Mouse (Mus musculus) midbrain, embryonic 15.5 days (tissue): ENCODE data around the gene Mpzl1. TPM values are rescaled to one million over a fixed set of nuclear protein-coding genes. Genes with fewer than 3 reads are reported as not detected.

Source experiments
- ATAC-seq: fragments of 200-750 bp; cut with Nextera tagmentation; replicated peaks from 2 replicates; pipeline ENCODE4 v1.8.0; 2017; ENCODE audit warnings: moderate TSS enrichment
- H3K27ac ChIP-seq: fragments of 300-500 bp; sonication (generic); 2 replicates; pipeline ENCODE4 v1.5.1; 2015; ENCODE audit warnings: mild to moderate bottlenecking, inconsistent platforms
- H3K27me3 ChIP-seq: fragments of 300-500 bp; sonication (generic); replicated peaks from 2 replicates; pipeline ENCODE4 v1.6.1; 2015; ENCODE audit warnings: inconsistent platforms
- H3K36me3 ChIP-seq: fragments of 300-500 bp; sonication (generic); replicated peaks from 2 replicates; pipeline ENCODE4 v1.6.1; 2015; ENCODE audit warnings: inconsistent platforms
- H3K4me1 ChIP-seq: fragments of 300-500 bp; sonication (generic); 2 replicates; pipeline ENCODE4 v1.6.1; 2015; ENCODE audit warnings: inconsistent platforms
- H3K4me2 ChIP-seq: fragments of 300-500 bp; sonication (generic); 2 replicates; pipeline ENCODE4 v1.6.1; 2015; ENCODE audit warnings: inconsistent platforms, mild to moderate bottlenecking, moderate library complexity
- H3K4me3 ChIP-seq: fragments of 300-500 bp; sonication (generic); 2 replicates; pipeline ENCODE4 v1.5.1; 2015; ENCODE audit warnings: mild to moderate bottlenecking, inconsistent platforms
- H3K9ac ChIP-seq: fragments of 300-500 bp; sonication (generic); 2 replicates; pipeline ENCODE4 v1.6.1; 2015; ENCODE audit warnings: mild to moderate bottlenecking, inconsistent platforms
- H3K9me3 ChIP-seq: fragments of 300-500 bp; sonication (generic); 2 replicates; pipeline ENCODE4 v1.6.1; 2016; ENCODE audit warnings: inconsistent platforms
- WGBS: fragments of 180-500 bp; shearing (Covaris S2); methylation state at CpG from one replicate; pipeline ENCODE4 v1.1.7; 2015; ENCODE audit warnings: mixed read lengths; 5-methylcytosine and 5-hydroxymethylcytosine counted together
- polyA plus RNA-seq: library from polyadenylated mRNA; unstranded; fragments of >200 nt; fragmentation: Nextera tagmentation; extraction: Ambion mirVana; gene quantifications from 2 replicates; pipeline ENCODE4 v1.2.1, GENCODE M21; 2015

Mpzl1 gene
- polyA plus RNA-seq, 1 experiment from 2014 or later = 156 TPM

DNA sequence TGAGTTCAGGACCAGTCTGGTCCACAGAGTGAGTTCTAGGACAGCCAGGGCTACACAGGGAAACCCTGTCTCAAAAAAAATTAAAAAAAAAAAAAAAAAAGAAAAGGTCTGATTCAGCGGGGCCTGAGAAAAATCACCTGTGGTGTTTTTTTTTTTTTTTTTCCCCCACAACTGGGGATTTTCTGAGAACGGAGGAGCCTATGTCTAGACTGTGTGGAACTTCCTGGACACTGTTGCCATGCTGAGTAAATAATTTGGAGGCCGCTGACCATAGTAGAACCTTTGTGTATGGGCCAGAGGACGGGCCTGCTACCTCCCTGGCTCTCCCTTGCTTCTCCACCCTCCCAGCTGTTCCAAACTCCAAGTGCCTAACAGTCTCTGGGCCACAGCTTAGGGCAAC lies 34.6 kb upstream of the Mpzl1 start:
- 78% methylated on average over 4 of the region's 4 CpGs for WGBS
- Histone ChIP-seq H3K36me3 (no peaks in the 10 kb centered on the region), H3K9ac (no peak overlapping the region), H3K4me1 (no peaks in the 10 kb centered on the region), H3K9me3 (no peaks in the 10 kb centered on the region), H3K4me3 (no peak overlapping the region), H3K27ac (no peak overlapping the region), H3K27me3 (no peaks in the 10 kb centered on the region), H3K4me2 (no peak overlapping the region)
- ATAC-seq = no peak

- H3K4me3 ChIP-seq = no peak overlapping the region
- no peak overlapping the region for H3K9ac ChIP-seq
- WGBS = 66% methylated on average over 13 of the region's 13 CpGs
- H3K27me3 ChIP-seq = no peaks in the 10 kb centered on the region
- H3K9me3 ChIP-seq = no peaks in the 10 kb centered on the region
- no peak overlapping the region for H3K27ac ChIP-seq
- peaks cover 12% of the 10 kb centered on the region; the same call in 1 of the 2 replicates for H3K4me1 ChIP-seq
- no peak for ATAC-seq
- H3K36me3 ChIP-seq = no peaks in the 10 kb centered on the region
- no peak overlapping the region for H3K4me2 ChIP-seq
These were observed 33.0 kb upstream of the Mpzl1 start for GRCm38 (mm10) chr1:165667380-165667779.

GRCm38 (mm10) chr1:165666944-165667343 lies 32.6 kb upstream of the Mpzl1 start:
- 94% methylated on average over 6 of the region's 6 CpGs for WGBS
- H3K4me3 ChIP-seq = no peak overlapping the region
- ATAC-seq = no peak
- H3K27ac ChIP-seq = no peak overlapping the region
- no peaks in the 10 kb centered on the region for H3K27me3 ChIP-seq
- peaks cover 13% of the 10 kb centered on the region; the same call in 1 of the 2 replicates for H3K4me1 ChIP-seq
- H3K4me2 ChIP-seq = no peak overlapping the region
- H3K9ac ChIP-seq = no peak overlapping the region
- no peaks in the 10 kb centered on the region for H3K9me3 ChIP-seq
- H3K36me3 ChIP-seq = no peaks in the 10 kb centered on the region

DNA sequence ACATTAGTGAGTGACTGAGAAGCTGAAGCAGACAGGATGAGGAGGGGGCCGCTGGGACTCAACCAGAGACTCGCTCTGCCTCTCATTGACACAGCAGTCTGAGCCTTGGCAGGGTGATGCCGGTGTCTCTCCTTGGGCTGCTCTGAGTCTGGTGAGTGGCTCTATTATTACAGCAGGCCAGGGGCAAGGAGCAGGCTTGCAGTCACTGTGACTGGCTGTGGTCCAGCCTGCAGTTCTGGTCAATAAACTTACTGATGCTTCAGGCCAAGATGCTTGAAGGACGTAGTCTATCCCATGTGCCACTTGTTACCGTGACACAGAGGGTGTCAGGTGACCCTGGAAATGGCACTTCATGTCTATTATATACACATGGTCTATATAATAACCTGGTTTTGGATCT lies 31.4 kb upstream of the Mpzl1 start:
- Histone ChIP-seq H3K36me3 (no peaks in the 10 kb centered on the region), H3K4me1 (peaks cover 13% of the 10 kb centered on the region; the same call in 1 of the 2 replicates), H3K27ac (no peak overlapping the region), H3K27me3 (no peaks in the 10 kb centered on the region), H3K9me3 (no peaks in the 10 kb centered on the region), H3K9ac (no peak overlapping the region), H3K4me2 (no peak overlapping the region), H3K4me3 (no peak overlapping the region)
- 77% methylated on average over 5 of the region's 5 CpGs for WGBS
- no peak for ATAC-seq

DNA sequence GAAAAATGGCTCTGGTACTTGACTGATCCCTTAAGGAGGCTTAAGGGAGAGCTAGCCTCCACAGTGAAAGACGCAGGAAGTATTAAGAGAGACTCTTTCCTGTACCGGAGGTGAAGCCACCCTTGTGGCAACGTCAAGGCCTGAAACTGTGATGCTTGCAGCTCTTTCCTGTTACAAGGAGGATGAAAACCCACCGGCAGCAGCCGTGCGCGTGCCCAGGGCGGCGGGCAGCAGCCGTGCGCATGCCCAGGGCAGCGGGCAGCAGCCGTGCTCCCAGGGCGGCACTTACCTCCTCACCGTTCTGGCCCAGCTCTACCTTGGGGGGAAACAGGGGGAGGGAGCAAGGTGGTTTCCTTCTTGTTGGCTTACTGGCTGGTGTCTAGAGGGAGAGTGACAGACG lies 28.9 kb upstream of the Mpzl1 start:
- Histone ChIP-seq H3K4me2 (no peak overlapping the region), H3K27ac (peak overlapping the region; percentile 49; the same call in 1 of the 2 replicates), H3K4me3 (no peak overlapping the region), H3K4me1 (peaks cover 13% of the 10 kb centered on the region; the same call in 1 of the 2 replicates), H3K36me3 (no peaks in the 10 kb centered on the region), H3K9me3 (no peaks in the 10 kb centered on the region), H3K27me3 (no peaks in the 10 kb centered on the region), H3K9ac (no peak overlapping the region)
- no peak for ATAC-seq
- 60% methylated on average over 16 of the region's 16 CpGs for WGBS

- Histone ChIP-seq H3K9me3 (no peaks in the 10 kb centered on the region), H3K4me1 (peaks cover 13% of the 10 kb centered on the region; the same call in 1 of the 2 replicates), H3K27ac (peak overlapping the region; percentile 49; the same call in 1 of the 2 replicates), H3K27me3 (no peaks in the 10 kb centered on the region), H3K36me3 (no peaks in the 10 kb centered on the region), H3K9ac (no peak overlapping the region), H3K4me2 (no peak overlapping the region), H3K4me3 (no peak overlapping the region)
- ATAC-seq = no peak; the same call in 1 of the 2 replicates
- WGBS = 38% methylated on average over 15 of the region's 15 CpGs
These were observed 28.3 kb upstream of the Mpzl1 start for GRCm38 (mm10) chr1:165662426-165663192.

- ATAC-seq = no peak
- 86% methylated on average over 6 of the region's 6 CpGs for WGBS
- no peak overlapping the region for H3K9ac ChIP-seq
- H3K4me1 ChIP-seq = peaks cover 13% of the 10 kb centered on the region; the same call in 1 of the 2 replicates
- H3K36me3 ChIP-seq = no peaks in the 10 kb centered on the region
- no peaks in the 10 kb centered on the region for H3K27me3 ChIP-seq
- no peak overlapping the region for H3K4me3 ChIP-seq
- H3K27ac ChIP-seq = no peak overlapping the region
- H3K4me2 ChIP-seq = no peak overlapping the region
- H3K9me3 ChIP-seq = no peaks in the 10 kb centered on the region
These were observed 27.4 kb upstream of the Mpzl1 start for GRCm38 (mm10) chr1:165661725-165662124.

DNA sequence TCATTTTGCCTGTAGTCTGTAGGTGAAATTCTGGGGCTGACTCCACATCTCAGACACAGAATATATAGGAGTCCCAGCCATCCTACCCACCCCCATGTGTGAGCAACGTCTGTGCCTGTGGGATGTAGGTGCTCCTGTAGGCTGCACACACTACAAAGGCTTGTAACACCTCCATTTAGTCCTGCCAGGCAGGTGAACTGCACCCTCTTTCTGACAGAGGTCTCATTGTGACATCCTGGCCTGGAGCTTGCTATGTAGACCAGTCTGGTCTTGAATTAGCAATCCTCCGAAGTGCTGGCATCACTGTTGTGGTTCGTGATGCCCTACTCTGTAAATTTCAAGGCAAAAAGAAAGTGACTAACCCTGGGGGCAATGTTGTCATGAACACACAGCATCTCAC lies 26.9 kb upstream of the Mpzl1 start:
- no peaks in the 10 kb centered on the region for H3K36me3 ChIP-seq
- no peak overlapping the region for H3K4me3 ChIP-seq
- ATAC-seq = 0 out of 2 replicates have a peak, but pooled peaks have one; percentile 17
- peaks cover 13% of the 10 kb centered on the region; the same call in 1 of the 2 replicates for H3K4me1 ChIP-seq
- H3K9ac ChIP-seq = no peak overlapping the region
- no peak overlapping the region for H3K27ac ChIP-seq
- no peaks in the 10 kb centered on the region for H3K27me3 ChIP-seq
- no peak overlapping the region for H3K4me2 ChIP-seq
- WGBS = 55% methylated on average over 3 of the region's 3 CpGs
- H3K9me3 ChIP-seq = no peaks in the 10 kb centered on the region

DNA sequence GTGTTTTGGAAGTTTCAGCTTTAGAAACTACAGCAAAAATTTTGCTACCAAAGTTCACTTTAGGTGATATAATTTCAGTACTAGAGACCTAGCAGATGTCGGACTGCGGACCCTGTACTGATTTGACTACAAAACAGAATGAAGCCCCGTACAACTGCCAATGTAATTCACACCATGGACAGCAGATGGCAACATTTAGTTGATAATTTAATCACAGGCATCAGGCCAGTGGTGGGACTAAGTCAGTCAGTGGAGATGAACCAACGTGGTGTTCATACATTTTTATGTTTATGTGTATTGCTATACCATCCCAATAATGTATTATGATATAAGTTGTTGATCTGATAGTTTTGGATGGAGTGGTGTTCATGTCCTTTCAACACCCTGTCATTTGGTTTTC lies 26.4 kb upstream of the Mpzl1 start:
- Histone ChIP-seq H3K4me2 (no peak overlapping the region), H3K4me1 (peaks cover 13% of the 10 kb centered on the region; the same call in 1 of the 2 replicates), H3K36me3 (no peaks in the 10 kb centered on the region), H3K4me3 (no peak overlapping the region), H3K27me3 (no peaks in the 10 kb centered on the region), H3K27ac (no peak overlapping the region), H3K9ac (no peak overlapping the region), H3K9me3 (no peaks in the 10 kb centered on the region)
- peak; percentile 47; the same call in 1 of the 2 replicates for ATAC-seq
- WGBS = 13% methylated on average over 4 of the region's 4 CpGs

DNA sequence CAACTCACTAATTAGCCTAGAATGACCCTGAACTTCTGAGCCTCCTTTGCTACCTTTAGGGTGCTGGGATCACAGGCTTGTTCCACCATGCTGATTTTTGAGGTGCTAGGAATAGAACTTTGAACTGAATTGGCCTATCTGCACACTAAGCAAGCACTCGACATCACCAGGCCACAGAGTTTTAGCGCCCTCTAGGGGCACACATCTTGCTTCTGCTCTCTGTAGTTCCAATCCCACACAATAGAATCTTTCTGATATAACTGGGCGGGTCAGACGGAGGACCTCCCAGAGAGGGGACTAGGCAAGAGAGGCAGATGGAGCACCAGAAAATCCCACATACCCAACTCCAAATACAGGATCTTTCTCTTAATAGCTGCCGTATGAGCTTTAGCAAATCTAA lies 24.3 kb upstream of the Mpzl1 start:
- H3K36me3 ChIP-seq = no peaks in the 10 kb centered on the region
- no peaks in the 10 kb centered on the region for H3K9me3 ChIP-seq
- H3K4me1 ChIP-seq = peaks cover 13% of the 10 kb centered on the region; the same call in 1 of the 2 replicates
- WGBS = 32% methylated on average over 5 of the region's 5 CpGs
- H3K27ac ChIP-seq = no peak overlapping the region
- H3K9ac ChIP-seq = no peak overlapping the region
- no peak overlapping the region for H3K4me2 ChIP-seq
- no peaks in the 10 kb centered on the region for H3K27me3 ChIP-seq
- H3K4me3 ChIP-seq = no peak overlapping the region
- ATAC-seq = no peak

GRCm38 (mm10) chr1:165655482-165655881 lies 21.1 kb upstream of the Mpzl1 start:
- no peaks in the 10 kb centered on the region for H3K36me3 ChIP-seq
- ATAC-seq = no peak
- H3K4me2 ChIP-seq = no peak overlapping the region
- H3K27me3 ChIP-seq = no peaks in the 10 kb centered on the region
- H3K4me3 ChIP-seq = no peak overlapping the region
- no peaks in the 10 kb centered on the region for H3K4me1 ChIP-seq
- H3K9me3 ChIP-seq = no peaks in the 10 kb centered on the region
- H3K27ac ChIP-seq = no peak overlapping the region
- H3K9ac ChIP-seq = no peak overlapping the region
- 86% methylated on average over 14 of the region's 14 CpGs for WGBS

DNA sequence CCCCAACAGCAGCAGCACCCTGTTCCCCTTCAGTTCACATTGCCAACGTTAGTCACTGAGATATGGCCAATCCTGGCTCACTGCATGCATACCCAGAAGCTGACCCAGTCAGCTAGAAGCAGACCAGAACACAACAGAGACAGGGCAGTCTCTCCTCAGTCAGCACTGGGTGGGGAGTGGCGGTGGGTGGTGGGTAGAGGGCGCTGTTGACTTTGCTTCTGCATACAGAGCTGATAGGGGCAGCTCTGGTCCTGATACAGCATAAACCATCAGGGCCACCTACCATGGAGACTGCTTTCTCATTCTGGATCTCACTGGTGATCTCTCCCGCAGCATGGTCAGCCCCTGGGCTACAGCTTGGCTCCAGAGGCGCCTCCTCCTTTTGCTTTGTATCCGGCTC lies 20.7 kb upstream of the Mpzl1 start:
- WGBS = 72% methylated on average over 6 of the region's 6 CpGs
- Histone ChIP-seq H3K27me3 (no peaks in the 10 kb centered on the region), H3K36me3 (no peaks in the 10 kb centered on the region), H3K4me1 (no peaks in the 10 kb centered on the region), H3K27ac (no peak overlapping the region), H3K4me3 (no peak overlapping the region), H3K4me2 (no peak overlapping the region), H3K9me3 (no peaks in the 10 kb centered on the region), H3K9ac (no peak overlapping the region)
- no peak for ATAC-seq
